Mouse (Mus musculus) brain, embryonic 14.5 days (tissue): ENCODE data around the gene Mpzl1.

Experiments
- CTCF ChIP-seq: fragments of 200-500 bp; IDR thresholded peaks from 2 replicates; pipeline ENCODE4 v1.5.1; 2012; ENCODE audit warnings: inconsistent platforms, mild to moderate bottlenecking, moderate library complexity, borderline replicate concordance; ENCODE audit not compliant: insufficient read depth, insufficient read length; ENCODE audit errors: extremely low read depth
- POLR2A ChIP-seq: fragments of 200-500 bp; IDR thresholded peaks from 2 replicates; pipeline ENCODE4 v1.6.1; 2012; ENCODE audit warnings: mild to moderate bottlenecking, inconsistent platforms, borderline replicate concordance; ENCODE audit not compliant: poor library complexity, insufficient read depth, insufficient read length, severe bottlenecking; ENCODE audit errors: extremely low read depth

GRCm38 (mm10) chr1:165645102-165645501 lies 10.8 kb upstream of the Mpzl1 start:
- TF ChIP-seq CTCF = no peak
- TF ChIP-seq POLR2A = no peak
